ENCODE assay signal across 15 mouse cellular contexts in genomic region chr2:166164601-166165000, GRCm38 (mm10).
"Had no signal": no experiment of that assay in that cellular context is flagged by ENCODE, and none has a peak within 500 bp of the region (broad histone marks: within the 10 kb centered on the region; RNA-seq: fewer than 3 reads in every experiment).

No protein-coding gene starts in this region.

- H3K9ac ChIP-seq: liver, embryonic 12.5 days; liver, embryonic 14.5 days; lung, embryonic 14.5 days; midbrain, embryonic 12.5 days; neural tube, embryonic 12.5 days; neural tube, embryonic 15.5 days had no signal

- H3K4me2 ChIP-seq: liver, embryonic 12.5 days; lung, embryonic 14.5 days; midbrain, embryonic 12.5 days; neural tube, embryonic 12.5 days; neural tube, embryonic 15.5 days had no signal

- H3K4me3 ChIP-seq: liver, embryonic 12.5 days; midbrain, embryonic 10.5 days; midbrain, embryonic 12.5 days; myocyte; neural tube, embryonic 12.5 days; neural tube, embryonic 15.5 days had no signal

- H3K36me3 ChIP-seq: liver, embryonic 12.5 days; midbrain, embryonic 10.5 days; midbrain, embryonic 12.5 days; neural tube, embryonic 12.5 days; neural tube, embryonic 15.5 days had no signal

- H3K9me3 ChIP-seq: liver, embryonic 12.5 days; midbrain, embryonic 10.5 days; midbrain, embryonic 12.5 days; neural tube, embryonic 12.5 days; neural tube, embryonic 15.5 days had no signal

- H3K27me3 ChIP-seq: liver, embryonic 12.5 days; neural tube, embryonic 15.5 days had no signal

- H3K4me1 ChIP-seq: liver, embryonic 12.5 days had no signal

- DNase-seq: lung, adult 18-20 months; lung, embryonic 14.5 days; lung, postnatal 4 days; right cerebral cortex, postnatal 14 days; thymus, adult 18-20 months; thymus, postnatal 14 days; thymus, postnatal 36 days had no signal

- ATAC-seq: liver, embryonic 12.5 days; midbrain, embryonic 16.5 days had no signal

- H3K27ac ChIP-seq: liver, embryonic 12.5 days; liver, embryonic 14.5 days; midbrain, embryonic 10.5 days; midbrain, embryonic 12.5 days; neural tube, embryonic 12.5 days; neural tube, embryonic 15.5 days had no signal
